Mouse (Mus musculus): ENCODE data around the gene Gm14548.
"Not testable (repeated sequence)": the region's sequence is repeated elsewhere in the genome, so short reads cannot be mapped to it uniquely, and the experiment has no call there.

The Gm14548 gene

DNA sequence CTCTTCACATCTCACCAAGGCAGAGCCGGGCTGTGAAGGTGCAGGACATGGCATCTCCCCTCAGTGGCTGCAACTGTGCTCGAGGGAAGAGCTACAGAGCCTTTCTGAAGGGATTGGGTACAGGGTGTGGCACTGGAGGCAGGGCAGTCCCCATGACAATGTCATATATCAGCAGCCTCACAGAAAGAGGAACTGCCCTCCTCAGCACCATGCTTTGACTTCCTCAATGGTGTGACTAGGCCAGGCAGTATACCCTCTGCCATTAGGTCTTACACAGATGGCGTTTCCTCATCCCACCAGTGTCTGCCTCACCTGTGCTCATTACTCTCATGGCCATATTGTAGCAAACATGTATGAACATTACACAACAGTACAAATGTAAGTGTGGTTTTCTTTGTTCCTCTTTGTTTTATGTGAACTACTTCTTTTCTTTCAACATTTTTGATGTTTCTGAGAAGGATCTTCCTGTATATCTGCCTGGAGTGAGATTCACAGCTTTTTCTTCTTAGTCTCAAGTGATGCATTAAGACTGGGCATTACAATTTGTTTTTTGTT lies at the start of gene Gm14548:
Gm14548 (minus strand) TSS at position 85 of the 555 bp plus-strand sequence.
- not testable (repeated sequence) for DNase-seq

- no peak for DNase-seq
These were observed 48.2 kb upstream of the Gm14548 start for GRCm38 (mm10) chr7:3946117-3946516.

DNA sequence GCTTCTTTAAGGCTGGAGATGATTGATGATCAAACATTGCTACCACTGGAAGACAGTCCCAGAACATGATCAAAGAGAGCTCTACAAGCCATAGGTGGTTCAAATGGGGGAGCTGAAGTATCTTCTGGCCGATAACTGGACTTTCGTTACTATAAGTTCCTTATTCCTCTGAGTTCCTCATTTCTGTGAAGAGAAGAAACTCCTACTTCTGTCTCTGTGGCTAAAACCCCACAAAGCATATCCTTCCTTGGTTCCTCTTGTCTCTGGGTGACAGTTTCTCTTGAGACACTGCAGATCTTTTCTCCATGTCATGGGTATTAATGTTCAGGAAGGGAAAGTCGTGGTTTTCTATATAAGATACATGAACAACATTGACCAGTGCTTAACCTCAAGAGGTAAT lies 43.0 kb upstream of the Gm14548 start:
- no peak for DNase-seq

- no peak for DNase-seq
These were observed 42.1 kb upstream of the Gm14548 start for GRCm38 (mm10) chr7:3939866-3940525.

- not testable (repeated sequence) for DNase-seq
These were observed 37.6 kb upstream of the Gm14548 start for GRCm38 (mm10) chr7:3935473-3935872.

DNA sequence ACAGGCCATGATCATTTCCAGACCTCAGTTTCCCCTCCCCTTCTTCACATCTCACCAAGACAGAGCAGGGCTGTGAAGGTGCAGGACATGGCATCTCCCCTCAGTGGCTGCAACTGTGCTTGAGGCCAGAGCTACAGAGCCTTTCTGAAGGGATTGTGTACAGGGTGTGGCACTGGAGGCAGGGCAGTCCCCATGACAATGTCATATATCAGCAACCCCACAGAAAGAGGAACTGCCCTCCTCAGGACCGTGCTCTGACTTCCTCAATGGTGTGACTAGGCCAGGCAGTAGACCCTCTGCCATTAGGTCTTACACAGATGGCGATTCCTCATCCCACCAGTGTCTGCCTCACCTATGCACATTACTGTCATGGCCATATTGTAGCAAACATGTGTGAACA lies 17.5 kb upstream of the Gm14548 start, which contains the start of gene Lilra6:
Lilra6 (minus strand) TSS at position 117 of the 400 bp plus-strand sequence.
- DNase-seq = not testable (repeated sequence)

DNA sequence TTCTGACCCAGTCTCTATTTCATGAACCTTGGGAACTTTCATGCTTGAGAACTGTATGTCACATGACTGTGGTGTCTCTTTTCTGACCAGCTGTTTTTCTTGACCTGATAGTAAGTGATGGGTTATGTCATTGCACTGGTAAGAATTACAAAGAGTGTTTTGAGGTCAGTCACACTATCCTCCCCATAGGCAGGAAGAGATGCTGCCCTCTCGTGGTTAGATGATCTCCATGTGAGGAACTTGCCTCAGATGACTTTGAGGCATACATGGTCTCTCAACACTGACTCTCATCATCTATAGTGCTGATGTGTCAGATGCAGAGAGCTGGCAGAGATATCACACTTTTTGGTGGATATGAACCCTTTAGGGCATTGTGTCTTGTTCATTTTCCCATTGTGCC lies 5.8 kb upstream of the Gm14548 start:
- no peak for DNase-seq

DNA sequence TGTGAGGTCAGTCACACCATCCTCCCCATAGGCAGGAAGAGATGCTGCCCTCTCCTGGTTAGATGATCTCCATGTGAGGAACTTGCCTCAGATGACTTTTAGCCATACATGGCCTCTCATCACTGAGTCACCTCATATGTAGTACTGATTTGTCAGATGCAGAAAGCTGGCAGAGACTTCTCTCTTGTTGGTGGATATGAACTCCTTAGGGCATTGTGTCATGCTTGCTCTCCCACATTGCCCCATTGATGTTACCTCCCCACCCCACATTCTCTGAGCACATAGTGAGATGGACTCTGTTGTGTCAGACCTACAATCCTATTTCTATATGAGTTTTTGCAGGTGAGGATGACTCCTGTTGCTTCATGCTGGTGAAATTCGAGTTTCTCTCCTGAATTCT lies 22.9 kb downstream of the Gm14548 start:
- DNase-seq = not testable (repeated sequence)

GRCm38 (mm10) chr7:3844951-3845350 lies 53.0 kb downstream of the Gm14548 start, which contains the start of gene Pira2:
TSS of gene Pira2 (minus strand) at chr7:3845051.
- DNase-seq = not testable (repeated sequence)

- not testable (repeated sequence) for DNase-seq
These were observed 60.1 kb downstream of the Gm14548 start for GRCm38 (mm10) chr7:3837854-3838253.
